ENCODE assay signal across 8 mouse cellular contexts in genomic region chr2:109890068-109890467, GRCm38 (mm10). TPM values are rescaled to one million over a fixed set of nuclear protein-coding genes. Genes with fewer than 3 reads are reported as not detected.
A peak's percentile ranks its signal among the peaks of the same experiment; 100 is the strongest.
DNase-seq lines count a peak whose midpoint lies in the region; ATAC-seq and TF ChIP-seq lines count a peak whose summit lies in the region.

No protein-coding gene starts in this region.

- DNase-seq in heart, adult 2 months, result no peak
- DNase-seq in heart, postnatal 14 days, result no peak
- peak; percentile 49 for DNase-seq in CD4-positive, CD25-positive, alpha-beta regulatory T cell, adult 2 months (ENCODE audit: low read depth, low spot score)
- no peak for DNase-seq in forebrain, embryonic 10.5 days (ENCODE audit: extremely low spot score, low spot score)
- no peak for DNase-seq in frontal cortex, postnatal 10 days (ENCODE audit: low spot score in 2 of 2)
- no peak for DNase-seq in gastrocnemius, postnatal 25 days
- DNase-seq in right cerebral cortex, postnatal 36 days (ENCODE audit: low spot score in 2 of 2), result no peak

- ATAC-seq in liver, embryonic 15.5 days (ENCODE audit: insufficient read depth), result no peak

- whole genome bisulfite sequencing in heart, adult 2 months, result 31% methylated on average over 4 of the region's 4 CpGs
- 31% methylated on average over 4 of the region's 4 CpGs for WGBS in forebrain, embryonic 10.5 days
- 35% methylated on average over 4 of the region's 4 CpGs for WGBS in liver, embryonic 15.5 days (ENCODE audit: insufficient replicate concordance)

- no peaks in the 10 kb centered on the region for H3K27me3 ChIP-seq in heart, adult 2 months (ENCODE audit: control insufficient read depth, insufficient read depth, low read length)
- no peaks in the 10 kb centered on the region for H3K27me3 ChIP-seq in forebrain, embryonic 10.5 days (ENCODE audit: poor library complexity, severe bottlenecking)
- no peaks in the 10 kb centered on the region for H3K27me3 ChIP-seq in liver, embryonic 15.5 days

- no peak for TF ChIP-seq EP300 in heart, adult 2 months (IDR thresholded peaks at IDR 0.05; ENCODE audit: insufficient read depth, low read depth, low read length)

- TF ChIP-seq CTCF in heart, adult 2 months (IDR thresholded peaks at IDR 0.05), result peak; percentile 43

- H3K27ac ChIP-seq in heart, adult 2 months, result peak overlapping the region; percentile 93
- peak overlapping the region; percentile 97 for H3K27ac ChIP-seq in forebrain, embryonic 10.5 days
- no peak overlapping the region for H3K27ac ChIP-seq in liver, embryonic 15.5 days (replicated peaks)

- H3K79me2 ChIP-seq in heart, adult 2 months (replicated peaks; ENCODE audit: control insufficient read depth, insufficient read depth, low read length), result no peaks in the 10 kb centered on the region; the same call in 1 of the 2 replicates

- intact Hi-C loops in heart, adult 2 months (cut with DNase I), result loop anchor here (2.0 to 5.0 kb wide), 2 partner anchors 27 to 127 kb away; partner anchors contain the start of genes Ccdc34 and Lgr4
- intact Hi-C loops in heart, postnatal 14 days (cut with DNase I), result no loop called here

- no peaks in the 10 kb centered on the region for H3K9me3 ChIP-seq in forebrain, embryonic 10.5 days
- no peaks in the 10 kb centered on the region for H3K9me3 ChIP-seq in liver, embryonic 15.5 days (replicated peaks)

- TF ChIP-seq POLR2A in heart, adult 2 months (IDR thresholded peaks at IDR 0.05; ENCODE audit: insufficient read depth, low read depth, low read length), result no peak

- no peak overlapping the region for H3K9ac ChIP-seq in heart, adult 2 months (ENCODE audit: low read depth, low read length)
- no peak overlapping the region; the same call in 1 of the 2 replicates for H3K9ac ChIP-seq in liver, embryonic 15.5 days

- peak overlapping the region; percentile 85 for H3K4me3 ChIP-seq in heart, adult 2 months
- H3K4me3 ChIP-seq in forebrain, embryonic 10.5 days, result peak overlapping the region; percentile 94
- H3K4me3 ChIP-seq in liver, embryonic 15.5 days (replicated peaks), result peak overlapping the region; percentile 72

- peak overlapping the region; percentile 70 for H3K4me2 ChIP-seq in liver, embryonic 15.5 days

- H3K4me1 ChIP-seq in heart, adult 2 months (ENCODE audit: control insufficient read depth, insufficient read depth, low read length), result peaks cover 3% of the 10 kb centered on the region; the same call in 1 of the 2 replicates
- peaks cover 15% of the 10 kb centered on the region for H3K4me1 ChIP-seq in forebrain, embryonic 10.5 days
- peaks cover 22% of the 10 kb centered on the region for H3K4me1 ChIP-seq in liver, embryonic 15.5 days (replicated peaks)

- peaks cover 14% of the 10 kb centered on the region for H3K36me3 ChIP-seq in heart, adult 2 months (ENCODE audit: control insufficient read depth, insufficient read depth, low read length)
- peaks cover 10% of the 10 kb centered on the region for H3K36me3 ChIP-seq in forebrain, embryonic 10.5 days (replicated peaks)
- peaks cover 10% of the 10 kb centered on the region for H3K36me3 ChIP-seq in liver, embryonic 15.5 days (replicated peaks)

RNA-seq across cellular contexts. Expression of gene Lin7c, which starts 0.6 kb away (rescaled TPM):
- 10 to 100 TPM; 43.3 to 43.6 TPM for total RNA-seq in heart, adult 2 months (2021)
- 6.9 and 15.6 TPM in 2 replicates for polyA plus RNA-seq in heart, adult 2 months (2012; rRNA removed)
- total RNA-seq in heart, postnatal 14 days (2021), result 10 to 100 TPM; 45.2 to 46.4 TPM
- 90.6 and 93.6 TPM in 2 replicates for polyA plus RNA-seq in forebrain, embryonic 10.5 days (2016; fragmentation: Nextera tagmentation; extraction: Ambion mirVana)
- polyA plus RNA-seq in liver, embryonic 15.5 days (2015; fragmentation: Nextera tagmentation; extraction: Ambion mirVana), result 17.3 and 18.1 TPM in 2 replicates
- 10 to 100 TPM; 23.3 to 24.6 TPM for total RNA-seq in gastrocnemius, postnatal 25 days (2021)

RNA-seq across cellular contexts. Expression of gene Lgr4, which starts 27.4 kb away (rescaled TPM):
- 10 to 100 TPM; 22.1 to 23.7 TPM for total RNA-seq in heart, adult 2 months (2021)
- 13.5 and 22.7 TPM in 2 replicates for polyA plus RNA-seq in heart, adult 2 months (2012; rRNA removed)
- total RNA-seq in heart, postnatal 14 days (2021), result 10 to 100 TPM; 28.0 to 29.2 TPM
- 7.2 and 8.4 TPM in 2 replicates for polyA plus RNA-seq in forebrain, embryonic 10.5 days (2016; fragmentation: Nextera tagmentation; extraction: Ambion mirVana)
- polyA plus RNA-seq in liver, embryonic 15.5 days (2015; fragmentation: Nextera tagmentation; extraction: Ambion mirVana), result 3.0 and 3.5 TPM in 2 replicates
- total RNA-seq in gastrocnemius, postnatal 25 days (2021), result 10 to 100 TPM; 21.0 TPM
